Mouse (Mus musculus): ENCODE measurements at regions not wholly inside any gene's neighbourhood (a gene's known extent, or its start where the extent isn't known, plus 50 kb on each side); places are given as distances from the start of the nearest gene placed in this dataset.

- no peak for DNase-seq
Observed at GRCm38 (mm10) chr4:55924974-55925373, 392.7 kb upstream of the Klf4 start.

- DNase-seq: no peak
Observed at GRCm38 (mm10) chr4:55921217-55921616, 389.0 kb upstream of the Klf4 start.

DNA sequence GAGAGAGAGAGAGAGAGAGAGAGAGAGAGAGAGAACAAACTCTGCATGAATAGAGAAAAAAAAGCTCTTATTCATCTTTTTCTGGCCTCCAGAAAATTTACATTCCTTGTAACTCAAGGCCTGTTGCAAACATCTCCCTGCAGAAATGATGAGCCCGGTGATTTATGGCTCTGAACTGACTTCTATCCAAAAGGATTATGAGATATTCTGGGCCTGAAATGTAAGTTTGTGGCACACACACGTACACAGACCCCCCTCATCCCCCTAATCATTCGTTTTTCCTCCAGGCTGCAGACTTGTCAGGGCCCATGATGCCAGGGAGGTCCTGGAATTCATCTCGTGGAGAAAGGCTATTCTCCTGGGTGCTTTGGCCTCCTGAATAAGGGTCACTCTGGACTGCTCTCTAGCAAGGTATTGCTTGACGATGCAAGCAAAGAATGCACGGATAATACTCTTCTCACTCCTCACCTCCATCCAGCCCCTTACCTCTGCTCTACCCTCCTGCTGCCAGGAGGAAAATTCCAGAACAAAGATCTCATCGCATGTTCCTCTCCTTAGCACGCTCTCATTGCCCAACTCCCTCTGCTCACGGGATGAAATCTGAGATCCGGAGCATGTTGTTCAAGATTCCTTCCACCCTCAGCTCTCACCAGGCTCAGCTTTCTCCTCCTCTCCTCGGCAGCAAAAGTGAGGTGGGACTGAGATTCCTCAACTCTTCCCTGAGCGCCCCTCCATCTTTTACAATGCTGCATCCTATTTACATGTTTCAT is 362.0 kb upstream of the Klf4 start:
- DNase-seq: no peak

DNA sequence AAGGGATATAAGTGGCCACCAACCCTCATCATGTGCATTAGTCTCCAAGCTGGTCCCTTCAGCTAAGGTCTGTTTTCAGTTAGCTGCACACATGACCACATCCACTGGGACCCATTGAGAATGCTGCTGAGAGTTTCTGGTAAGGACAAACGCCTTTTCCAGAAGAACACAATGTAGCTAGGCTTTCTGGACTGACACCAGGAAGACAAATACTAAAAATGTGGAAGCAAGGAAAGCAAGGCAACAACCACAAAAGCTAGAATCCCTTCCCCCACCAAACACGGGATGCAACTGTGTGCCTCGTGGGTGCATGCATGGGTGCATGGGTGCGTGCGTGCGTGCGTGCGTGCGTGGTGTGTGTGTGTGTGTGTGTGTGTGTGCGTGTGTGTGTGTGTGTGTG is 359.4 kb upstream of the Klf4 start:
- DNase-seq: no peak

DNA sequence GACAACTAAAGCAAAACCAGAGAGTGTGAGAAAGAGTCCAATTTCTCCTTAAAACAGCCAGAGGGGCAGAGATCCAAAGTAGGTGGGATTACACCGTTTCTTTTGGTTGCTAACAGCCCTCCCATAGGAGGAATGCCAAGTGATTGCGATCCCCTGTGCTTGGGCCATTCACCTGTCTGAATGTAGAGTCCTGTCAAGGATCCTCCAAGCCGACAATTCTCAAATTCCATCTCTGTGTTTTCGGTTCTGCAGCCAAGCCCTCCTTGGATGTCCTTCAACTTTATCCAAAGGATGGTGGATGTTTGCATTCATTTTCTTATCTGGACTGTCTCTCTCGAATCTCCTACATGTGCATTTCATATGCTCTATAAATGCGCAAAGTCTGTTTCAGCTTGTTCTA is 355.3 kb upstream of the Klf4 start:
- no peak for DNase-seq

DNA sequence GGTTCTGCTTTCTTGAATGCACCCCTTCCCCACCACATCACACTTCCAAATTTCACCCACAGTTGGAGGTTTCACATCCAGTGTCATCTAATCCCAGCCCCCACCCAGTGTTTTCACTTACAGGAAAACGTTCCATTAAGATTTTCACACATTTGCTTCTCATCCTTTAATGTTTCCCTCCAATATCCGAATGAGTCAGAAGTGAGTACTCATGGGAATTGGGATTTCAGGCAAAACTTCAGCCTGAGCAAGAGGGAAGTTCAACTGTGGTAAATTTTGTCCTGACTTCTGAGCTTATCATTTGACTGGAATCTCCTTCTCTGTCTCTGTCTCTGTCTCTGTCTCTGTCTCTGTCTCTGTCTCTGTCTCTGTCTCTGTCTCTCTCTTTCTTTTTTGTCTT is 350.3 kb upstream of the Klf4 start:
- no peak for DNase-seq

GRCm38 (mm10) chr4:55875304-55875703 is 343.0 kb upstream of the Klf4 start:
- DNase-seq: no peak

DNA sequence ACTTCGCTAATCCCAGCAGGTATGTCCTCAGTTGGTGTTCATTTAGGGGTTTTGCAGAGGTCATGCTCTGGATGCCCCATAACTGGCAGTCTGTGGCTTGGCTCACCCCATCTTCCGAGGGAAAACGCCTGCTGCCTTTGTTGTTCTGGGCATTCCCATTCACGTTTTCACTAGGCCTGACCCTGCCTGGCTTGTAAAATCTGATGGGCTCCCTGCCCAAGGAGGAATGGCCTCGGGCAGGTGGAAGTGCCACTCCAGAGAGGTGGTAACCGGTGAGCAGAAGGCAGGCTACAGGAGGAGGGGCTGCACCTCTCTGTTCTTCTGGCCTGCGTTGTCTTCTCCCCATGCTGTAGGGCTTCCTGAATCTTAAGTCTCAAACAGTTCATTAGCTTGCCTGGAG is 342.6 kb upstream of the Klf4 start:
- peak; percentile 13 to 17 for DNase-seq

DNA sequence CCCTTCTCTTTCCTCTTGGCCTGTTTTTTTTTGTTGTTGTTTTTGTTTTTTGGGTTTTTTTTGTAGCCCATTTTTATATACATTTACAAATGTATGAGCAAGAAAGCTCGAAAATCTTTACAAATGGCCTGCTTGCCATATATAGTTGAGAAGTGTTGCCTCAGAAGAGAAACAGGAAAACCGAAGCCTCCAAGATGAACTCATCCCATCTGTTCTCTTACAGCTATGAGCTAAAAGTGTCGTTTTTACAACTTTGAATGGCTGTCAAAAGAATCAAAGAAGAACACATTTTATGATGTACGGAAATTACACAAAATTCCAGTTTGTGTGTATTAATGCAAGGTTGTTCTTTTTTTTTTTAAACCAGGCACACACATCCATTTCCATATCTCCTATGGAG is 342.0 kb upstream of the Klf4 start:
- no peak for DNase-seq

- no peak for DNase-seq
Observed at GRCm38 (mm10) chr4:55860055-55860454, 327.8 kb upstream of the Klf4 start.

- no peak for DNase-seq
Observed at GRCm38 (mm10) chr4:55859211-55859761, 327.0 kb upstream of the Klf4 start.

DNA sequence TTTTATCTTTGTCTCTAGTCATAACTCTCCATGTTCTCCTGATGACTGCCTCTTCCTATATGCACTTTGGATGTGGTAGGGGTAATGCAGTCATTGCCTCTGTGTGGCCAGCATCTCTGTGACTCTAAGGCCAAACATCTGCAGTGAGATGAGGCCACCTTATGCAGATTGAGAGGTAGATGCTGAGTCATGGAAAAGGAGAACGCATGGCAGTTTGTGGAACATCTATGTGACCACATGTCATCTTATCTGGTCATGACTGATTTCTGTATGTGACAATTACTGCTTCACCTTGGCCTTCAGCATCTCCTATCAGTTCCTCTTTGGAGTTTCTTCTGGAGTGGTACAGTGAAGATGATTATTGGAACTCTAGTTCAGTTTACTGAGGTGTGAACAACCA is 319.2 kb upstream of the Klf4 start:
- DNase-seq: no peak

- DNase-seq: no peak
Observed at GRCm38 (mm10) chr4:55851027-55851426, 318.8 kb upstream of the Klf4 start.

- peak; percentile 23 to 31 for DNase-seq
Observed at GRCm38 (mm10) chr4:55843727-55844401, 311.6 kb upstream of the Klf4 start.

GRCm38 (mm10) chr4:55838568-55838967 is 306.3 kb upstream of the Klf4 start:
- no peak for DNase-seq

- no peak for DNase-seq
Observed at GRCm38 (mm10) chr4:55824047-55824760, 291.9 kb upstream of the Klf4 start.

- DNase-seq: no peak
Observed at GRCm38 (mm10) chr4:55823583-55823982, 291.3 kb upstream of the Klf4 start.

GRCm38 (mm10) chr4:55817035-55817818 is 285.0 kb upstream of the Klf4 start:
- no peak for DNase-seq

DNA sequence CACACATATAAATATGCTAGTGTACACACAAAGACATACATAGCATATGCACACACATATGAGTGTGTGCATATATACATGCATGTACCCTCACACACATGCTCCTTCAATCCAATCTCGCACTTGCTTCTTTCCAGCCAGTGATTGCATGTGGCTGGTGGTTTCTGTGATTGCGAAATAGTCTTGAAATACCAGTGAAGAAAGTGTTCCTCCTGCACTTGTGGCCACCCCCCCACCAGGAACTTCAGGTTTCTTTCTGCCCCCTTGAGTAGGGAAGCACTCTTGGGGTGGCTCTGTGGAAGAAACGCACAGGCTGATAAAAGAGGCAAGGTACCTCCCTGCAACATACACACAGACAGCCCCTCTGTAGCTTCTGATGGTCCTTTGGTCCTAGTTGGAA is 283.6 kb upstream of the Klf4 start:
- DNase-seq: no peak

DNA sequence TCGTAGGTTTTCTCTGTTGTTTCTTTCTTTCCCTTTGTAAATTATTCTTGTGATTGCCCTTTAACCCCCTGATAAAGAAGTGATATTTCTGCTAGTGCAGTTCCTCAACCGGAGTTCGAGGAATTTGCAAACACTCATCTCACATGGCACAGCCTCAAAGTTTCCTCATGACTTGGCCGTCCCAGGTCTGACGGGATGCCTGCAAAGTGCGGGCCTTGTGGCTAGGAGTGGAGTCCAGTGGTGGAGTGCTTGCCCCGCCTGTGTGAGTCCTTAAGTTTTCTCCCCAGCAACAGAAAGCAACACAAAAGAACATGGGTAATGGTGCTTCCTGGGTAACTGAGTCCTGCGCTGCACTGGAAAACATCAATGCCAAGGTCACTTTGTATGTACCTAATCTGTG is 280.6 kb upstream of the Klf4 start:
- DNase-seq: no peak

- DNase-seq: no peak
Observed at GRCm38 (mm10) chr4:55811656-55812055, 279.4 kb upstream of the Klf4 start.

- no peak for DNase-seq
Observed at GRCm38 (mm10) chr4:55808501-55808900, 276.2 kb upstream of the Klf4 start.

GRCm38 (mm10) chr4:55806799-55807198 is 274.5 kb upstream of the Klf4 start:
- no peak for DNase-seq
